Comparison of ENCODE assay signal across 33 mouse cellular contexts in genomic region chr11:68533971-68534475, GRCm38 (mm10). TPM values are rescaled to one million over a fixed set of nuclear protein-coding genes. Genes with fewer than 3 reads are reported as not detected.
A peak's percentile ranks its signal among the peaks of the same experiment; 100 is the strongest.
DNase-seq lines count a peak whose midpoint lies in the region; ATAC-seq lines count a peak whose summit lies in the region.
"Had no signal": no experiment of that assay in that cellular context is flagged by ENCODE, and none has a peak within 500 bp of the region (broad histone marks: within the 10 kb centered on the region; RNA-seq: fewer than 3 reads in every experiment).

No protein-coding gene starts in this region.

- no peak overlapping the region for H3K4me3 ChIP-seq in limb, embryonic 15.5 days
- no peak overlapping the region for H3K4me3 ChIP-seq in limb, embryonic 10.5 days
- H3K4me3 ChIP-seq: embryonic facial prominence, embryonic 10.5 days; embryonic facial prominence, embryonic 13.5 days; erythroblast, embryonic 14.5 days; forebrain, embryonic 10.5 days; gastrocnemius, adult 2 months; hindbrain, embryonic 10.5 days; hindbrain, embryonic 13.5 days; intestine, embryonic 15.5 days had no signal

- WGBS in limb, embryonic 15.5 days, result 82% methylated on average over 6 of the region's 6 CpGs
- WGBS in limb, embryonic 10.5 days, result 85% methylated on average over 6 of the region's 6 CpGs

- H3K9me3 ChIP-seq in limb, embryonic 15.5 days, result no peaks in the 10 kb centered on the region
- H3K9me3 ChIP-seq in limb, embryonic 10.5 days (replicated peaks), result no peaks in the 10 kb centered on the region
- H3K9me3 ChIP-seq: embryonic facial prominence, embryonic 10.5 days; embryonic facial prominence, embryonic 13.5 days; forebrain, embryonic 10.5 days; G1E; hindbrain, embryonic 10.5 days; hindbrain, embryonic 13.5 days; intestine, embryonic 15.5 days had no signal

- H3K36me3 ChIP-seq in limb, embryonic 15.5 days, result no peaks in the 10 kb centered on the region
- no peaks in the 10 kb centered on the region for H3K36me3 ChIP-seq in limb, embryonic 10.5 days
- H3K36me3 ChIP-seq: embryonic facial prominence, embryonic 10.5 days; embryonic facial prominence, embryonic 13.5 days; forebrain, embryonic 10.5 days; G1E; hindbrain, embryonic 10.5 days; hindbrain, embryonic 13.5 days; intestine, embryonic 15.5 days had no signal

- H3K27ac ChIP-seq in limb, embryonic 15.5 days, result no peak overlapping the region
- no peak overlapping the region for H3K27ac ChIP-seq in limb, embryonic 10.5 days
- H3K27ac ChIP-seq: embryonic facial prominence, embryonic 10.5 days; embryonic facial prominence, embryonic 13.5 days; forebrain, embryonic 10.5 days; gastrocnemius, adult 2 months; hindbrain, embryonic 10.5 days; hindbrain, embryonic 13.5 days; intestine, embryonic 15.5 days had no signal

- no peak overlapping the region for H3K9ac ChIP-seq in limb, embryonic 15.5 days
- H3K9ac ChIP-seq: embryonic facial prominence, embryonic 13.5 days; hindbrain, embryonic 13.5 days; intestine, embryonic 15.5 days had no signal

- DNase-seq in frontal cortex, postnatal 10 days (ENCODE audit: low spot score in 2 of 2), result no peak
- no peak for DNase-seq in limb, embryonic 10.5 days (ENCODE audit: low spot score)
- peak; percentile 69 for DNase-seq in brain, adult 2 months (ENCODE audit: low read depth, low spot score)
- DNase-seq: adrenal gland, postnatal 10 days; adrenal gland, postnatal 36 days; B cell, adult 2 months; cerebellum, adult 11-12 months; cerebellum, adult 8-10 months; cerebellum, postnatal 36 days; embryo, embryonic 11 days; gastrocnemius, adult 2 months; gastrocnemius, postnatal 14 days; heart, adult 18-20 months; kidney, adult 11 months had no signal

- no peak overlapping the region for H3K4me2 ChIP-seq in limb, embryonic 15.5 days
- H3K4me2 ChIP-seq: embryonic facial prominence, embryonic 13.5 days; hindbrain, embryonic 13.5 days; intestine, embryonic 15.5 days had no signal

- ATAC-seq in frontal cortex, adult (ENCODE audit: low TSS enrichment), result peak; percentile 36; the same call in 1 of the 2 replicates
- ATAC-seq in limb, embryonic 15.5 days (ENCODE audit: insufficient number of reproducible peaks, low FRiP score, low TSS enrichment, low read depth), result 0 out of 2 replicates have a peak, but pooled peaks have one; percentile 19
- ATAC-seq in megakaryocyte, adult 5-6 weeks (ENCODE audit: poor library complexity, severe bottlenecking), result no peak
- ATAC-seq: forebrain, embryonic 14.5 days; hindbrain, embryonic 16.5 days; intestine, embryonic 15.5 days; Patski had no signal

- peaks cover 6% of the 10 kb centered on the region; the same call in 1 of the 2 replicates for H3K27me3 ChIP-seq in limb, embryonic 15.5 days
- peaks cover 14% of the 10 kb centered on the region; the same call in 1 of the 2 replicates for H3K27me3 ChIP-seq in limb, embryonic 10.5 days (ENCODE audit: low read depth, poor library complexity, severe bottlenecking)
- H3K27me3 ChIP-seq: CH12.LX had no signal

- H3K4me1 ChIP-seq in limb, embryonic 15.5 days, result peaks cover 7% of the 10 kb centered on the region
- H3K4me1 ChIP-seq in limb, embryonic 10.5 days, result peaks cover 5% of the 10 kb centered on the region; the same call in 1 of the 2 replicates
- H3K4me1 ChIP-seq: hindbrain, embryonic 13.5 days had no signal

RNA-seq across cellular contexts. Expression of gene Mfsd6l, which starts 22.0 kb away (rescaled TPM):
- 0.32 and 0.51 TPM in 2 replicates for polyA plus RNA-seq in limb, embryonic 15.5 days (2015; fragmentation: Nextera tagmentation; extraction: Ambion mirVana)
- polyA plus RNA-seq in limb, embryonic 10.5 days (2016; fragmentation: Nextera tagmentation; extraction: Ambion mirVana), result 0.11 and 0.16 TPM in 2 replicates
- 0.59 and 1.9 TPM in 2 replicates for total RNA-seq in megakaryocyte, adult 5-6 weeks (2015)
- 2.4 TPM in 2 replicates for total RNA-seq in megakaryocyte, adult 5-6 weeks (2017)
- total RNA-seq: adrenal gland, adult 18-20 months; adrenal gland, postnatal 36 days; gastrocnemius, postnatal 14 days had no signal
- polyA plus RNA-seq: erythroblast, embryonic 14.5 days; forebrain, embryonic 14.5 days; G1E; heart, embryonic 14.5 days; hindbrain, embryonic 13.5 days had no signal

RNA-seq across cellular contexts. Expression of gene Pik3r6, which starts 31.2 kb away (rescaled TPM):
- 3.1 TPM in 2 replicates for polyA plus RNA-seq in limb, embryonic 15.5 days (2015; fragmentation: Nextera tagmentation; extraction: Ambion mirVana)
- polyA plus RNA-seq in limb, embryonic 10.5 days (2016; fragmentation: Nextera tagmentation; extraction: Ambion mirVana), result 1.9 and 2.7 TPM in 2 replicates
- total RNA-seq in megakaryocyte, adult 5-6 weeks (2015), result 35.9 TPM in 2 replicates
- 63.6 and 67.3 TPM in 2 replicates for total RNA-seq in megakaryocyte, adult 5-6 weeks (2017)

RNA-seq across cellular contexts. Expression of gene Ccdc42, which starts 52.8 kb away (rescaled TPM):
- 0.72 and 0.84 TPM in 2 replicates for polyA plus RNA-seq in limb, embryonic 15.5 days (2015; fragmentation: Nextera tagmentation; extraction: Ambion mirVana)
- 0.64 and 0.89 TPM in 2 replicates for polyA plus RNA-seq in limb, embryonic 10.5 days (2016; fragmentation: Nextera tagmentation; extraction: Ambion mirVana)
- not detected in 2 replicates for total RNA-seq in megakaryocyte, adult 5-6 weeks (2015)
- not detected in 2 replicates for total RNA-seq in megakaryocyte, adult 5-6 weeks (2017)
- total RNA-seq: adrenal gland, postnatal 36 days; CH12.LX; G1E; gastrocnemius, adult 2 months; gastrocnemius, postnatal 4 days; heart, adult 18-20 months; heart, postnatal 25 days had no signal
- polyA plus RNA-seq: embryonic facial prominence, embryonic 13.5 days; erythroblast, embryonic 14.5 days; G1E; Patski had no signal
